Mouse (Mus musculus): ENCODE results near the gene Dtl. TPM values are rescaled to one million over a fixed set of nuclear protein-coding genes. Genes with fewer than 3 reads are reported as not detected.

Dtl gene
- polyA plus RNA-seq, 2 experiments: 30.0 to 42.9 TPM

GRCm38 (mm10) chr1:191592016-191592720 is 16.8 kb upstream of the Dtl start:
- H3K4me1 ChIP-seq (ENCODE audit: control insufficient read depth, insufficient read depth, low read length): no peaks in the 10 kb centered on the region
- no peak overlapping the region for H3K4me2 ChIP-seq (replicated peaks; ENCODE audit: low read depth, low read length, severe bottlenecking)
- no peaks in the 10 kb centered on the region for H3K27me3 ChIP-seq (ENCODE audit: control insufficient read depth, insufficient read depth, low read length)
- no peaks in the 10 kb centered on the region for H3K9me3 ChIP-seq (ENCODE audit: control insufficient read depth, low read length)
- WGBS: 84% methylated on average over 12 of the region's 12 CpGs
- no peak overlapping the region for H3K9ac ChIP-seq (ENCODE audit: low read depth, low read length, severe bottlenecking)
- peaks cover 73% of the 10 kb centered on the region for H3K36me3 ChIP-seq (ENCODE audit: control insufficient read depth, insufficient read depth, low read length)
- ATAC-seq (ENCODE audit: low FRiP score, low read depth) (no peak), DNase-seq (ENCODE audit: low spot score) (no peak)
- no peak overlapping the region for H3K4me3 ChIP-seq (replicated peaks; ENCODE audit: low read length)
- no peak for TF ChIP-seq POLR2A (IDR thresholded peaks at IDR 0.05; ENCODE audit: borderline replicate concordance, extremely low read depth, insufficient read depth, insufficient read length)
- H3K27ac ChIP-seq (replicated peaks; ENCODE audit: low read depth, low read length): no peak overlapping the region

- no peak for TF ChIP-seq POLR2A (IDR thresholded peaks at IDR 0.05; ENCODE audit: borderline replicate concordance, extremely low read depth, insufficient read depth, insufficient read length)
- H3K9ac ChIP-seq (ENCODE audit: low read depth, low read length, severe bottlenecking): no peak overlapping the region
- no peak overlapping the region for H3K4me3 ChIP-seq (replicated peaks; ENCODE audit: low read length)
- peaks cover 77% of the 10 kb centered on the region for H3K36me3 ChIP-seq (ENCODE audit: control insufficient read depth, insufficient read depth, low read length)
- no peak overlapping the region for H3K4me2 ChIP-seq (replicated peaks; ENCODE audit: low read depth, low read length, severe bottlenecking)
- no peak overlapping the region for H3K27ac ChIP-seq (replicated peaks; ENCODE audit: low read depth, low read length)
- H3K9me3 ChIP-seq (ENCODE audit: control insufficient read depth, low read length): no peaks in the 10 kb centered on the region
- ATAC-seq (ENCODE audit: low FRiP score, low read depth): no peak
- DNase-seq (ENCODE audit: low spot score): no peak
- no peaks in the 10 kb centered on the region for H3K27me3 ChIP-seq (ENCODE audit: control insufficient read depth, insufficient read depth, low read length)
- no peaks in the 10 kb centered on the region for H3K4me1 ChIP-seq (ENCODE audit: control insufficient read depth, insufficient read depth, low read length)
- 97% methylated on average over 2 of the region's 2 CpGs for WGBS
Observed at GRCm38 (mm10) chr1:191588749-191589148, 13.4 kb upstream of the Dtl start.

- H3K27me3 ChIP-seq (ENCODE audit: control insufficient read depth, insufficient read depth, low read length): no peaks in the 10 kb centered on the region
- no peak overlapping the region for H3K4me2 ChIP-seq (replicated peaks; ENCODE audit: low read depth, low read length, severe bottlenecking)
- H3K36me3 ChIP-seq (ENCODE audit: control insufficient read depth, insufficient read depth, low read length): peaks cover 83% of the 10 kb centered on the region
- DNase-seq (ENCODE audit: low spot score): no peak
- no peaks in the 10 kb centered on the region for H3K9me3 ChIP-seq (ENCODE audit: control insufficient read depth, low read length)
- ATAC-seq (ENCODE audit: low FRiP score, low read depth): no peak
- no peak overlapping the region for H3K27ac ChIP-seq (replicated peaks; ENCODE audit: low read depth, low read length)
- 95% methylated on average over 3 of the region's 3 CpGs for WGBS
- H3K4me1 ChIP-seq (ENCODE audit: control insufficient read depth, insufficient read depth, low read length): no peaks in the 10 kb centered on the region
- TF ChIP-seq POLR2A (IDR thresholded peaks at IDR 0.05; ENCODE audit: borderline replicate concordance, extremely low read depth, insufficient read depth, insufficient read length): no peak
- H3K9ac ChIP-seq (ENCODE audit: low read depth, low read length, severe bottlenecking): no peak overlapping the region
- H3K4me3 ChIP-seq (replicated peaks; ENCODE audit: low read length): no peak overlapping the region
Observed at GRCm38 (mm10) chr1:191587062-191587461, 11.7 kb upstream of the Dtl start.

GRCm38 (mm10) chr1:191585704-191586103 is 10.4 kb upstream of the Dtl start:
- no peak for DNase-seq (ENCODE audit: low spot score)
- H3K4me3 ChIP-seq (replicated peaks; ENCODE audit: low read length): no peak overlapping the region
- H3K36me3 ChIP-seq (ENCODE audit: control insufficient read depth, insufficient read depth, low read length): peaks cover 75% of the 10 kb centered on the region
- no peaks in the 10 kb centered on the region for H3K9me3 ChIP-seq (ENCODE audit: control insufficient read depth, low read length)
- H3K4me2 ChIP-seq (replicated peaks; ENCODE audit: low read depth, low read length, severe bottlenecking): no peak overlapping the region
- no peak for ATAC-seq (ENCODE audit: low FRiP score, low read depth)
- H3K9ac ChIP-seq (ENCODE audit: low read depth, low read length, severe bottlenecking): no peak overlapping the region
- H3K4me1 ChIP-seq (ENCODE audit: control insufficient read depth, insufficient read depth, low read length): no peaks in the 10 kb centered on the region
- no peaks in the 10 kb centered on the region for H3K27me3 ChIP-seq (ENCODE audit: control insufficient read depth, insufficient read depth, low read length)
- WGBS: 92% methylated on average over 2 of the region's 2 CpGs
- TF ChIP-seq POLR2A (IDR thresholded peaks at IDR 0.05; ENCODE audit: borderline replicate concordance, extremely low read depth, insufficient read depth, insufficient read length): no peak
- H3K27ac ChIP-seq (replicated peaks; ENCODE audit: low read depth, low read length): no peak overlapping the region

GRCm38 (mm10) chr1:191584483-191584882 is 9.1 kb upstream of the Dtl start:
- 90% methylated on average over 4 of the region's 4 CpGs for WGBS
- DNase-seq (ENCODE audit: low spot score): no peak
- no peak for TF ChIP-seq POLR2A (IDR thresholded peaks at IDR 0.05; ENCODE audit: borderline replicate concordance, extremely low read depth, insufficient read depth, insufficient read length)
- Histone ChIP-seq H3K4me1 (ENCODE audit: control insufficient read depth, insufficient read depth, low read length) (no peaks in the 10 kb centered on the region), H3K4me3 (replicated peaks; ENCODE audit: low read length) (no peak overlapping the region), H3K4me2 (replicated peaks; ENCODE audit: low read depth, low read length, severe bottlenecking) (no peak overlapping the region), H3K27ac (replicated peaks; ENCODE audit: low read depth, low read length) (no peak overlapping the region), H3K36me3 (ENCODE audit: control insufficient read depth, insufficient read depth, low read length) (peaks cover 68% of the 10 kb centered on the region), H3K27me3 (ENCODE audit: control insufficient read depth, insufficient read depth, low read length) (no peaks in the 10 kb centered on the region), H3K9ac (ENCODE audit: low read depth, low read length, severe bottlenecking) (no peak overlapping the region), H3K9me3 (ENCODE audit: control insufficient read depth, low read length) (no peaks in the 10 kb centered on the region)
- ATAC-seq (ENCODE audit: low FRiP score, low read depth): no peak

Data from limb, embryonic 14.5 days (tissue).